Mouse (Mus musculus): ENCODE measurements around the gene Foxp1.

The Foxp1 gene

DNA sequence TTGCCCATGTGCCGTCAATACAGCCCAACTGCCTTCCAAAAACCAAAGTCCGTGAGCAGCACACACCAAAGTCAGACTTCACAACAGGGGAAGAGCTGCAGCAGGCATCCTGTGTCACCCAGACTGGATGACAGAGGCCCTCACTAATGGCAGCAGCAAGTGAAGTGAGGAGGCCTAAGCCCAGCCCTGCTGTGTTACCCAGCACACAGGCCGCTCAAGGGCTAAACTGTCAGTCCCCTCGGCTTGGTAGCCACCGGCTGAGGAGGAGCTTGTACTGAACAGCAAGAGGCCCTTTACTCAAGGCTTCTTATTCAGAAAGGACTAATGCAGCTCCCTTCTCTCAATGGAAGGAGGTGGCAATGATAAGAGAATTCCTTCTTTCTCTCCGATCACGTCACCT is 336.0 kb downstream of the Foxp1 start:
- DNase-seq (ENCODE audit: low read depth, low spot score) = no peak

DNA sequence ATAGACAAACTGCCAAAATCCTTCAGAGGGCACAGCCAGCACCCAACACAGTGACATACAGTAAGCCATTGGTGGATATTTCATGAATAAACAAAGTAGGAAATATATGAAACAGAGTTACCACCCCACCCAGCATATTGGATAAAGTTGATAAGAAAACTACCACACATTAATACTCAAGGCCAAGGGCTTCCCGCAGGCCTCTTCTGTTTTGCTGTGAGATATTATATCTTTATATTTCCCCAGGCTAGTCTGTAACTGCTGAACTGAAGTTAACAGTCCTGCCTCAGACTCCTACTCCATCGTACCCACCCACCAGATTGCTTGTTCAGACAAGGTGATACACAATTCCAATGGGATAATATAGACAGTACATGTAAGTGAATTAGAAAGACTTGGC is 336.7 kb downstream of the Foxp1 start:
- no peak for DNase-seq (ENCODE audit: low read depth, low spot score)

DNA sequence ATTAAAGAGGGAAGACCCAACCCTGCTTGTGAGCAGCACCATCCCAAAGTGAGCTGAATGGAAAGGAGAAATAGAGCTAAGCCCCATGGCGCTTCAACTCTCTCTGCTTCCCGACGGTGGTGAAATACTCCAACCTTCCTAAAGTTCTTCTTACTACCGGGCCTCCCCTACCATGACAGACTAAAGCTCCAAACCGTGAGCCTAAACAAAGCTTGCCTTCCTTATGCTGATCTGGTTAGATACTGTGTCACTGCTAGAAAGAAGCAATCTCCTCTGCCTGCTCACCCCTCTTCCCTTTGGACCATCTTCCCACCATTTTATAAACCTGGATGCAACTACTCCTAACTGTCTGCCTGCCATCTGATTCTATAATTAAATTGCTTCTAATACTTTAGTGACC is 338.5 kb downstream of the Foxp1 start:
- no peak for DNase-seq (ENCODE audit: low read depth, low spot score)

DNA sequence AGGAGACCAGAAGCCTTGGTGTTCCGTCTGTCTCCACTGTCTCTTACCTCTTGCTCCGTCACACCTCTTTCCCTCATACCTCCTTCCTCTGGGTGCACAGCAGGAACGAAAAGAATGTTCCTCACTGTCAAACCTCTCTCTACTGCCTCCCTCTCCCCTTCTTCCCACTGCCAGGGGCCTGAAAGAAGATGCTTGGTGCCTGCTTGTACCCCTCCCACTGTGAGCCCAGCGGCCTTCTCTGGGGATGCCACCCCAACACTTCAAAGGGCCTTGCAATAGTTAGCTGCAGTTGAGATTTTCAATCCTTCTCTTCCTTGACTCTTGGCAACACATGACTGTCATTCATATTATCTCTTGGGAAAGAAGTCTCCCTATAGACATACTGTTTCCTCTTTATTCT is 339.7 kb downstream of the Foxp1 start:
- DNase-seq (ENCODE audit: low read depth, low spot score) = no peak

DNA sequence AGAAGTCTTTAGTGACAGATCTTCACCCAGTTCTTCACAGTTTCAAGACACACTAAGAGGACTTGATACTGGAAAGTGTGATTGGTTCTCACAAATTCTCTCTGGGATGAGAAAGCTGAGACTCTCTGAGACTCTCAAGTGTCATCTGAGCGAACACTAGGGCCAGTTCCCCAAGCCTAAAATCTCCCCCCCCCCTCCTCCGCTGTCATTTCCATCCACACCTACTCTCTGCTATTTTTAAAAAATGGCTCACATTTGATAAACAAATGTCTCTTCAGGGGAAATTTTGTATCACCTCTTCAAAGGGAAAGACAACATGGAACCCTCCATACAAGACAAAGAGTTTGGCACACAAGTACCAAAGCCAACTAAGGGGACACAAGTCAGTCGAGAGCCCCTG is 346.3 kb downstream of the Foxp1 start:
- DNase-seq (ENCODE audit: low read depth, low spot score) = peak; percentile 44

DNA sequence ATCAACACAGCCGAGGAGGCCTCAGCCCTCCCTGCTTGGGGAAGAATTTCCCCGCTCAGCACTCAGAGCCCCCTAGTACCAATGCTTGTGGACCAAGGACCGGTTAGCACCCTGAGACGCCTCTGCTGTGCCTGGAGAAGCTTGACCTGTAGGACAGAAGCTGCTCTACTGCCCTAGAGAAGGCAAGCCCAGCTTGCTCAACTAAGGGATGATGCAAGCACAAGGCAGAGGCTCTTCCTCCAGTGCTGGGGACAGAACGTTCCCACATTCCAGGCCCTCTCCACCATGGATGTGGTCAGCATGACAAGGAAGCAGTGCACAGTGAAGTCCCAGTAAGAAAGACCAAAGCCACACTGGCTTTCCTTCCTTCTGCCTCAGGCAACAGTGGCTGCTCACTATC is 347.1 kb downstream of the Foxp1 start:
- no peak for DNase-seq (ENCODE audit: low read depth, low spot score)

DNA sequence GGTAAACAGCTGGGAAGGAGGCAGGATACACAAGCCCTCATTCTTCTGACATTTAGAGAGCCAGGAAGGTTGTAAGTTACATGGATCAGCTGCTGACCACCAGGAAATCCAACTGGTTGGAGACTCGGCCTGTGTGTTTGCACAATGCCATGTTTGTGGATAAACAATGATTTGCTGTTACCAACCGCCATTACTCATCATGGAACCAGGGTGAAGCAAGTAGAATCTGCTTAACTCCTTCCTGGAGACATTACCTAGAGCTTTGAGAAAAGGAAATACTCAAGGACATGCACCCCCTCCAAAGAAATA is 348.7 kb downstream of the Foxp1 start:
- no peak for DNase-seq (ENCODE audit: low read depth, low spot score)

DNA sequence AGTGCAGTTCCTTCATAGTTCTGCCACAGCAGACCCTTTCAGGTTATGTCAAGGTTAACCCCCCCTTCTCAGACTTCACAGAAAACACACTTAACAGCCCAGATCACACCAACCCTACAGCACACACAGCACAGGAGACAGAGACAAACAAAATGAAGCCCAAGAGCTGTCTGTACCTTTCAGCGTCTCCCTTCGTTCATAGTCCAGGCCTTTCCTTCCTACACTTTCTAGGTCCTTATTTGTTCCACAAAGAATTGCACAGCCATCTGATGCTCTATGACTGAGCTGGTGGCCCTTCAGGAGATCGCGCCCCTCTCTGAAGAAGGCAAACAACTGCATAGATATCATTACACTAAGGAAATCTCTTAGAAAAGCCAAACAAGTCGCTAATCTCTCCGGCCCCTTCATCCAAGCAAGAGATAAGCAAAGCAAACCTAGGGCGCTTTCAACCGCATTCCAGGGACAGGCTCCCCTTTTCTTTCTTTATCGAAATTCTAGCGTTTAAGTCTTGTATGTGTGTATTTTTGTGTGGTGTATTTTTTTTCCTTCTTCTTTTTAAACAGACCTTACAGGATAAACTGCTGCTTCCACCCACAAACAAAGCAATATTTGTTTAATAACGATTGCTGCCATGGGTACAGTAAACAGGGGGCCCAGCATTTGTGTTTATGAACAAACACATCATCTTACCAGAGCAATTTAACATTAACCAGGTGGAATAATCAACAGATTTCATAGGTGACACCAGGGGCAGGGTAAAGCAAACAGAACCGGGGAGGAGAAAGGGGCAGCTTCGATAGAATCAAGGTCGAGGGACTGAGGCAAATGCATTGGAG is 349.2 kb downstream of the Foxp1 start:
- peak; percentile 24 for DNase-seq (ENCODE audit: low read depth, low spot score)

DNA sequence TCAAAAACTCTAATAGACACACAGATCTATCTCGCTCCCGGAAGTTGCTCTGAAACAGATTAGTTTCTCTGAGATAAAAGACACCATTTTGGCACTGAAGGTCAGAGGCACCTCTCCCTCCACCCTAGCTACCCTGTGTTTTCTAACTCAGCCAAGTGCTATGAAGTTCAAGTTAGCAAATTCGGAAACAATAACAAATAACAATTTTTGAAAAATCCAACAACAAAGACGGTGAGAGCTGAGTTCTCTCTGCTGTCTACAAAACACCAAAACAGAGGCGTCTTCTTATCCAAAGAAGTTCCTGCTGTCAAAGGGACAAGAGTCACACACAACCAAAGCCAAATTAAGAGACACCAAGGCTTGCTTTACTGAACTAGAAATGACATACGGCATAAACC is 349.9 kb downstream of the Foxp1 start:
- DNase-seq (ENCODE audit: low read depth, low spot score) = no peak

DNA sequence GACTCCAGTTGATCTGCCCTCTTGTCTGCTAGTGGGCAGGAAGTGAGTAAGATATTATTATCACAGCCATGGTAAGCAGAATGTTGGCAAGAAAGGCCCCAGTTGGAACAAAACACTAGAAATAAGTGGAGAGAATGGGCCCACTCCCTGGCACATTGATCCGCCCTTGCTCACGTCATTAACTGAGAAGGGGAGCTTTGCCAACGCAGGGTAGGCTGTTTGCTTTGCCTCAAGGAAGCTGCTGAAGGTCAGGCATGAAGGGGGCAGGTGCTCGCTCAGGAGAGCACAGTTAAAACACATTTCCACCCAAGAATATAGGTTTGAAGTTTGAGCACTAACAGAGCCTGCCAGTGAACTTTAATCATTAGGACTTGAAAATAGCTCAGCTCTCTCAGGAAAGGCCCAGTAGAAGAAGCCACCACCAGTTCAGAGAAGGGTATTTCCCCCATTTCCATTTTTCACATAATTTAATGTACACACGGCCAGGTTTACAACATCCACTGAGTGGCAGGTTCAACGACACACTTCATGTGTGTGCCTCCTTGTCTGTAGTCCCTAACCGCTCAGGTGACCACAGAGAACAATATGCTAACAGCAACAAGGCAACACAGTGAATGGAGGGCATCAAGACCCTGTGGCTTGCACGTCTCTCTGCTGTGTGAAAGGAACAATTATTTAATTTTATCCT is 350.5 kb downstream of the Foxp1 start:
- DNase-seq (ENCODE audit: low read depth, low spot score) = peak; percentile 79

DNA sequence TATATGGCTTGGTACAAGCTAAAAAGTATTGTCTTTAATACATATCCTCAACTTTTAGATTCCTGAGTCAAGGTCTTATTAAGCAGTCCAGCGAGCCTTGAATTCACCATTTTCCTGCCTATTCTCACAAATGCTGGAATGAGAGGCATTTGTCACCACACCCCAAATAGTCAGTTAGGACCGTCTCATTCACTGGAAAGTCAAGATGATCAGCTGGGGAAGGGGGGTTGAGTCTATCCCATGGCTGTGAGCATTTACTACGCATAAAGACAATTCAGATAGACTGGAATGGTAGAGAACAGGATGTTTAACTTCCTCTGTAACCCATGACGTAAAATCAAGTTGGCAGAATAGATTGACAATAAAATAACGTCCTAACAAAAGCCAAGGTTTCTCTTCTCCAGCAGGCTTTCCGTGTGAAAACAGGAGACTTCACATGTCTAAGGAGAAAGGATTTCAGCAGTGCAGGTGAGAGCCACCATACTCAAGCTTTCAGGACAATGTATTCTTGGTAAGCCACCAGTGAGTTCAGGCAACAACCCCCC is 351.2 kb downstream of the Foxp1 start:
- peak; percentile 56 for DNase-seq (ENCODE audit: low read depth, low spot score)

DNA sequence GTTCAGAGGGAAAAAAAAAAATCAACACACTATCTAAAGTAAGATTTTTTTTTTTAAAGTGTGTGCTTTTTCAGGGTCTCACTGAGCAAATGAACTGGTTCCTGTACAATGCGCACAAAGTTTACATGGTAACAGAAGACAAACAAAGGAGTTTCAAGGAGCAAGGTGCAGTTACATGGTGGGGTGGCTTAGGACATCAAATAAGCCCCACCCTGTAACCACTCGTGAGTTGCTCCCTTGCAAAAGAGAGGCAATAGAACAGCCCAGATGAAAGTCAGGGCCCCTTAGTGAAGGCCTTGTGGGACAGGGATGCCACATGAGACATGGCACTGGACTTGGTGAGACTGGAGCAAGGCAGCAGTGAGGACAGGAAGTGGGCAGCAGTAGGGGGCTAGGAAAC is 353.8 kb downstream of the Foxp1 start:
- DNase-seq (ENCODE audit: low read depth, low spot score) = no peak

DNA sequence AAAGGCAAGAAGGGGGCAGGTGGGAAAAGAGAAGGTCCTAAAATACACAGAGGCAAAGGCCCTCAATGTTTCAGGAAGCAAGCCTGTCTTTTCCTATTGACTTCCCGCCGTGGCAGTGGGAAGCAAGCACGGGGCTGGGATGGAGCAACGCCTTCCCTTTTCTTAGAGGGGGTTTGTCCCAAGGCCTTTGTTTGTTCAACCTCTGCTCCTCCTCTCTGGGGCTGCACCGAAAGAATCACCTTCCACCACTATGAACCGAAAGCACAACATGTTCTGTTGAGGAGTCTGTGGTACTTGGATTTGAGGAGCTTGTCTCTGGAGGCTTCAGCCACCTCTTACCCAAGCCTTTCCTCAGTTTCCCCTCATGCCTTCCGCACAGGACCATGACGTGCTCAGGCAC is 355.5 kb downstream of the Foxp1 start:
- DNase-seq (ENCODE audit: low read depth, low spot score) = no peak

DNA sequence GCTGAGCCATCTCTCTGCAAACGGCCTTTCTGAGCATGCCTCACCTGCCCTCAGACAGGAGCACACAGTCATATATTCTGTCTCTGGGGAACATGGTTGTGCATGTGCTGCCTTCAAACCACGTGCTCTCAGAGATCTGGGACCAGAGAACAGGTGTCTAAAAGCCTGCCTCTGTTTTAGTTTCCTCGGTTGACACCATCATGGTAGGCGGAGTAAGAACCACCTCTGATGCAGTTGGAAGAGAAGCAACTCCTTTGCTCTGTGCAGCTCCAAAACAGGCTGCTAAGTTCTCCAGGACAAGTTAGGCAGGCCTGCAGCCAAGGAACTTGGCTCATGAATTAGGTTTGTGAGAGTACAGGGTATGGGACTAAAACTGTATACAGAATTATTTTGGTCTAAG is 356.4 kb downstream of the Foxp1 start:
- no peak for DNase-seq (ENCODE audit: low read depth, low spot score)

DNA sequence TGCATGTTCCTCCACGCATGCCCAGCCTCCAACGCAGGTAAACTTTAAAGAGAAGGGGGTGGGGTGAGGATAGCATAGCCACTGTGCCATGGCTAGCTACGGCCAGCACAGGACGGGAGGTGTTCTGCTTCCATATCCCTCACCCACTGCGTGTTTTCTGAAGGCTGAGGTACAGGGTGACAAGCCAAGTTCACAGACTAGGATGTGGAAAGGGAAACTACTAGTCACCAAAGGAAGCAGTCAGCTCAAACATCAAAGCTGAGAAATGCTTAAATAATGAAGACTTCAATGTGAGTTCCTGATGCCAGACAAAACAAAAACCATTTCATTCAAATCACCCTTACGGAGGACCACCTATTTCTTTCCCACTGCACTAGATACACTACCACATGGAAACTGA is 357.8 kb downstream of the Foxp1 start:
- peak; percentile 27 for DNase-seq (ENCODE audit: low read depth, low spot score)

DNA sequence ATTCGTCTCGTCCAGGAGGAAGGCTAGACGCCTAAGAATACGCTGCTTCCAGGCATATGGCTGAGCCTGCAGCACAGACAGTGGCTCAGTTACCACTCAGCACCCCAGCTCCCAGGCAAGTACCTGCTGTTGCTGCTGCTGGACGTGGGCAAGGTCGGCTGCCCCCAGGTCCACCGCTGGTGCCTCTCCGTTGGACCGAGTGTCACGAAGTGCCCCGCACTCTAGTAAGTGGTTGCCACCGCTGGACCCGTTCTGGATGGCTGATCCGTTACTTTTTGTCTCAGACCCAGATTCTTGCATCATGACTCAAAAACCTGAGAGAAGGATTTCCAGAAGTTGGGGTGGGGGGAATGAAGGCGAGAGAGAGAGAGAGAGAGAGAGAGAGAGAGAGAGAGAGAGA is 359.8 kb downstream of the Foxp1 start:
- no peak for DNase-seq (ENCODE audit: low read depth, low spot score)

DNA sequence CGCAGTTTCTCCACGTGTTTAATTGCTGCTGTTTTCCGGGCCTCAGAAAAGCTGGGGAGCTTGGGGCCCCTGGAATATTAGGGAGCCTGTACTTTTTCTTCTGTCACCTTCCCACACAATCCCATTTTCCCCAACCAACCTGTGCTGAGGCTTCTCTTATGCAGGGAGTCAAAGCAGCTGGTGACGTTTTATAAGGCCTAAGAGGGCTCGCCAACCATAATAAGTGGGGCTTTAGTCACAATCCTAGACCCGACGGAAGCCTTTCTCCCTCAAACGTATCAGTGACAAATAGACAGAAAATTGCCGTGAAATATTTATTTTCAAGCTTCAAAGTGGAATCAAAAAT is 362.2 kb downstream of the Foxp1 start:
- DNase-seq (ENCODE audit: low read depth, low spot score) = no peak

DNA sequence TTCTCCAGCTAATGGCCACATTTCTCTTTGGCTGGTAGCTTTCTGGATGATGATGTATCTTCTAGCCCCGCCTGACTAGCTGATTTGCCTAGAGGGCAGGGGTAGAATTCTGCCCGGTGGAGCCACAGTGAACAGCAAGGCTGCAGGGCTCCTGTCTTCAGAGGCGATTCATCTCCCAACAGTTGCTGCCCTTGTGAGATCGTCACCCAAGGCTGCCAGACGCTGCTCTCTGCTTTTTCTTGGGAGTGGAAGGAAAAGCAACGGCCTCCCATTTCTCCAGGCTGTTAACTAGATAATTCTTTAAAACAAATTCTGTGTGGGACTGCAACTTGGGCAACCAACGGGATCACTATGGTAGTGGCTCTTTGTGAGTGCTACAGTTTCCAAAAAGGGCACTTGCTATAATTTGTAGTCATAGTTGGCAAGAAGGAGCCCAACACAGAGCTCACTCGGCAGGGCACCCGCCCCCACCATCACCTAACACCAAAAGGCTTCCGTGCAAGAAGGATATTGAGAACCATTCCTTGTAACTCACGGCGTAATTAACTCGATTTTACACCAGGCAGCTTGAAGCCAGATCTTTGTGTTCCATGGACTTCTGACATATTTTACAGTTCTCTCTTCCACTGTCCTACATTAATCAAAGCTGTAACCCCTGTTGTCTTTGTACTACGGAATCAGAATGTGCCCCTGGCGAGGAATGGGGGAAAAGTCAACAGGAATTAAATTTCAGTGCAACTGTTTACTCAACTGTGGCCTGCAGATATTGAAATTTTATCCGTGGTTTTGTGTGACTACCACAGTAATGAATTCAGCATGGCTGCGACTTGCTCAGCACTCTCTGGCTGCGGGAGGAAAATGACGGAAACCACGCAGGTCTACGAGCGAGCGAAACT is 362.8 kb downstream of the Foxp1 start:
- DNase-seq (ENCODE audit: low read depth, low spot score) = no peak

DNA sequence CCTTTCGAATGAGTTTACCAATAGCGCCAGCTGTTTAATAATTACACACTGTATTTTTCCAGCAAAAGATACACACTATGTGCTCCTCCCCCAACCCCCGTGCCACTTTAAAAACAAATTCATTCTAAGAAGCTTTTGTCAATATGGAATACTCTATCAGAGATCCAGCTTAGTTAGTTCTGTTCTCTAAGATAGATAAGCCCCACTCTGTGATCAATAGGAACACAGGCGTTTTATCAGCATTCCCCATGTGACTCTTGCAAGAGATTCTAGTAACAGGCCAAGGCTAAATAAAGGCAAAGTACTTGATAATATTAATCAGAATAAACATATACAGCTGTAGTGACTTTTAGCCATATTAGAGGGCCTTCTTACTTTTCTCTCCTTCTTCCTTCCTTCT is 368.8 kb downstream of the Foxp1 start:
- DNase-seq (ENCODE audit: low read depth, low spot score) = no peak

DNA sequence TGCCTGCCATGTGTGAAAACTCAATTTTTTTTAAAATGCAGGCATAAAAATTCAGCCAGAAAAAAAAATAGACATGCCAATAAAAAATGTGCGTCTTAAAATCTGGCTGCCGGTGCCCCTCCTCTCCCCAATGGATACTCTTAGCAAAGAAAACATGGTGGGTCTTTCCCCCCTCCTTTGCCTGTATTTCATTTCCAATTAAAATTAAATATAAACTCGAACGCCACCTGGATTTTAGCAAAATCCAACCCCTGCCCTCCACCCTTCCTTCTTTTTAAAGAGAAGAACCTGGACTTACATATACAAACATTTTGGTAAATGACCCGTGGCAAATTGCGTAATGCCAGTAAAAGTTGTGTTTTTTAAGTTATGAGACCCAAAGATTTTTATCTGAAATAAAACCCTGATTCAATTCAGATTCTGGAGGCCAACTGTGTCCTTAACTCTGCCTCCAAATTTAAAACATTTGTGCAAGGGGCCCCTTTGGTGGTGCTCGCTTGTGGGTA is 376.1 kb downstream of the Foxp1 start:
- no peak for DNase-seq (ENCODE audit: low read depth, low spot score)

DNA sequence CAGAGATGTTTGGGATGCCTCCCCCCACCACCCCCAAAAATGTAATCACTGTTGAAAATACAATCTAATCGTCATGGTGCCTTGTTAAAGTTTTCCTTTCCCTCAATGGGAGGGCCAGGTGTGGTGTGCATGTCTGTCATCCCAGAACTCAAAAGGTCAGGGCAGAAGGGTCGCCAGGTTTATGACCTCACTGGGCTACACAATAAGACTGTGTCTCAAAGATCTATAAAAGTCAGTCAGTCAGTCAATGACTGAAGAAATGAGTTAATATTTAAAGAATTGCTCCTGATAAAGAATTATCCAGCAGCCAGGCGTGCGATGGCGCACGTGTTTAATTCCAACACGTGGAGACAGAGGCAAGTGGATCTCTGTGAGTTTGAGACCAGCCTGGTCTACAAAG is 377.5 kb downstream of the Foxp1 start:
- DNase-seq (ENCODE audit: low read depth, low spot score) = no peak

DNA sequence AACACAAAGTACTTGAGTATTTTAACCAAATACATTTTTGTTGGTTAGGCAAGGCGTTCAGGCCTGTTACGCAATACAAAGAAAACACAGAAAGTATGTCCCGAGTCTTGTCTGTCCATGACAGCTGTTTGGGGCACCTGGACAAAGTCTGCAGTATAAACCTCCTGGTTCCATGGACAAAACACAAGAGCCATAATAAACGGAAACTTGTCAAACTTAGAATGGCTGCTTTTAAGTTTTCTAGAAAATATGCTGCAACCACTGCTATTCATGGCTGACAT is 378.8 kb downstream of the Foxp1 start:
- no peak for DNase-seq (ENCODE audit: low read depth, low spot score)

Data from CD4-positive, CD25-positive, alpha-beta regulatory T cell, adult 2 months (primary cell).